Mouse (Mus musculus): ENCODE results near the gene Tbcc.

DNA sequence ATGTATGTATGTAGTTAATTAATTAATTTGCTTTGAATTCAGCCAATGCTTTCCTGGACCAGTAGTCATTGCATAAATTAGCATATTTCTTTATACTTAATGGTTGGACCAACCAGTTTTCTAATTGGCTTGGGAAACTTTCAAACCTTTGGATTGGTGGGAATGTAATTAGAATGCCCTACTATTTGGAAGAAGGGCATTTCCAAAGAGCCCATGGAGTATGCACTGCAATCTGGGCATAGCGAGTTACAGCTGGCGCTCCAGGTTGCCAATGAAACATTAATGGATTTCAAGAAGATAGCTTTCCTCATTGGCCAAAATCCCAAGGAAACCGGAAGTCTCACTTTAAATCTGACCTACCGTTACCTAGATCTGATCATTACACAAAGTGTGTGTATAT is 30.4 kb upstream of the Tbcc start:
- no peak for TF ChIP-seq CTCF (IDR thresholded peaks at IDR 0.05; ENCODE audit: extremely low read depth, insufficient read depth, low read length)
- TF ChIP-seq POLR2A (IDR thresholded peaks at IDR 0.05; ENCODE audit: extremely low read depth, insufficient read depth, low read length), result no peak

Data from cortical plate, adult 2 months (tissue).